Mouse (Mus musculus): ENCODE measurements around the gene Gchfr. TPM values are rescaled to one million over a fixed set of nuclear protein-coding genes. Genes with fewer than 3 reads are reported as not detected.
A peak's percentile ranks its signal among the peaks of the same experiment; 100 is the strongest.

Gchfr gene
- total and polyA plus RNA-seq, 3 experiments, result 8.0 to 28.8 (median 10.2) TPM

DNA sequence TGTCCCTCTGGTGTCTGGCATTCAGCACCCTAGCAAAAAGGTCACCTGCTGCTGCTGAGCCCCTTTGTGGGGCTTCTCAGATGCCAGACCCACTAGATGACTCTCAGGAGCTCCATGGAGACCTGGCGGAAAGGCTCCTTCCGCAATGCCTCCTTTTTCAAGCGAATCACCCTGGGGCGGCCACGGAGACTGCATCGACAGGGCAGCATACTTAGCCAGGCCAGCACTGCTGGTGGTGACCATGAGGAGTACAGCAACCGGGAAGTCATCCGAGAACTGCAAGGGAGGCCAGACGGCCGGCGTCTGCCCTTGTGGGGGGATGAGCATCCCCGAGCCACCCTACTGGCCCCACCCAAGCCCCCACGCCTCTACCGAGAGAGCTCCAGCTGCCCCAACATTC, 7.3 kb downstream of the Gchfr start:
- intact Hi-C loops (cut with DNase I), result no loop called here
- Histone ChIP-seq H3K27me3 (ENCODE audit: control insufficient read depth, insufficient read depth, low read length) (no peaks in the 10 kb centered on the region), H3K27ac (no peak overlapping the region), H3K79me2 (replicated peaks; ENCODE audit: control insufficient read depth, insufficient read depth, low read length) (no peaks in the 10 kb centered on the region), H3K4me1 (ENCODE audit: control insufficient read depth, insufficient read depth, low read length) (peaks cover 1% of the 10 kb centered on the region), H3K4me3 (no peak overlapping the region), H3K36me3 (ENCODE audit: control insufficient read depth, insufficient read depth, low read length) (no peaks in the 10 kb centered on the region), H3K9ac (ENCODE audit: low read depth, low read length) (no peak overlapping the region)
- no peak for TF ChIP-seq POLR2A (IDR thresholded peaks at IDR 0.05; ENCODE audit: insufficient read depth, low read depth, low read length)
- no peak for TF ChIP-seq EP300 (IDR thresholded peaks at IDR 0.05; ENCODE audit: insufficient read depth, low read depth, low read length)
- TF ChIP-seq CTCF (IDR thresholded peaks at IDR 0.05), result no peak
- 81% methylated on average over 14 of the region's 14 CpGs for WGBS
- no peak for DNase-seq

DNA sequence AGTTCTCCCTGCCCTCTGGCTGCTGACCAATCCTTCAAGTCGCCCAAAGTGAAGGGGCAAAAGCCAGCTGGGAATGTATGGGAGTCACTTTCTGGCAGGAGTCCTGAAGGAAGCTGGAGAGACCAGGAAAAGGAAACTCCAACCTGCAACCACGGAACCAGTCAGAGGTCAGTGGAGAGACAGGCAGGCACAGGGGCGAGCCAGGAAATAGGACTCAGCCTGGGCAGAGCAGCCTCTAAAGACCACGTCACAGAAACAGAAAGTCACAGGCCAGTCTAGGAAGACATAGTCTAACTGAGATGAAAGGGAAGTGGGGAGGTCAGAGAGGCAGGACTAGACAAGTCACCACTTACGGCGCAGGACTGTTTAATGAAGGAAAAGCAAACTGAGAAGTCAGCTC, 8.0 kb downstream of the Gchfr start:
- Histone ChIP-seq H3K4me1 (ENCODE audit: control insufficient read depth, insufficient read depth, low read length) (peaks cover 1% of the 10 kb centered on the region), H3K4me3 (no peak overlapping the region), H3K36me3 (ENCODE audit: control insufficient read depth, insufficient read depth, low read length) (no peaks in the 10 kb centered on the region), H3K27me3 (ENCODE audit: control insufficient read depth, insufficient read depth, low read length) (no peaks in the 10 kb centered on the region), H3K79me2 (replicated peaks; ENCODE audit: control insufficient read depth, insufficient read depth, low read length) (no peaks in the 10 kb centered on the region), H3K27ac (no peak overlapping the region), H3K9ac (ENCODE audit: low read depth, low read length) (no peak overlapping the region)
- WGBS, result 46% methylated on average over 6 of the region's 6 CpGs
- intact Hi-C loops (cut with DNase I), result no loop called here
- no peak for TF ChIP-seq CTCF (IDR thresholded peaks at IDR 0.05)
- no peak for TF ChIP-seq EP300 (IDR thresholded peaks at IDR 0.05; ENCODE audit: insufficient read depth, low read depth, low read length)
- no peak for TF ChIP-seq POLR2A (IDR thresholded peaks at IDR 0.05; ENCODE audit: insufficient read depth, low read depth, low read length)
- no peak for DNase-seq

DNA sequence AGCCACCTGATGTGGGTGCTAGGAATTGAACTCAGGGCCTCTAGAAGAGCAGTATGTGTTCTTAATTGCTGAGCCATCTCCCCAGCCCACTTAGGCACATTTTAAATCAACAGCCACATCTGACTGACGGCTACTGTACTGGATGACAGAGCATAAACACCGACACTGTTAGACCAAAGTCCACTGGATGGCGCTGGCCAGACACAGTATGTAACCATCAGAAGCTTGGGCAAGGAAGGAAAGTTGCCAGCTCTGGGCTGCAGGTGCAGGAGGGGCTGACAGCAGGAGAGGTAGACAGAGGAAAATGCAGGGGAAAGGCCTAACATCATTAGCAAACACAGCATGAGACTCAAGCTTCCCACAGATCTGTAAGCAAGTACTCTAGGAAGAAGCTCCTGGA, 9.2 kb downstream of the Gchfr start:
- no peak overlapping the region for H3K9ac ChIP-seq (ENCODE audit: low read depth, low read length)
- H3K79me2 ChIP-seq (replicated peaks; ENCODE audit: control insufficient read depth, insufficient read depth, low read length), result no peaks in the 10 kb centered on the region
- no peaks in the 10 kb centered on the region for H3K27me3 ChIP-seq (ENCODE audit: control insufficient read depth, insufficient read depth, low read length)
- WGBS, result 78% methylated on average over 3 of the region's 3 CpGs
- peaks cover 1% of the 10 kb centered on the region for H3K4me1 ChIP-seq (ENCODE audit: control insufficient read depth, insufficient read depth, low read length)
- intact Hi-C loops (cut with DNase I), result no loop called here
- no peak overlapping the region for H3K4me3 ChIP-seq
- DNase-seq, result no peak
- no peak overlapping the region for H3K27ac ChIP-seq
- no peaks in the 10 kb centered on the region for H3K36me3 ChIP-seq (ENCODE audit: control insufficient read depth, insufficient read depth, low read length)
- no peak for TF ChIP-seq POLR2A (IDR thresholded peaks at IDR 0.05; ENCODE audit: insufficient read depth, low read depth, low read length)

GRCm38 (mm10) chr2:119177384-119177939, 9.9 kb downstream of the Gchfr start:
- no peaks in the 10 kb centered on the region for H3K36me3 ChIP-seq (ENCODE audit: control insufficient read depth, insufficient read depth, low read length)
- TF ChIP-seq EP300 (IDR thresholded peaks at IDR 0.05; ENCODE audit: insufficient read depth, low read depth, low read length) (no peak), POLR2A (IDR thresholded peaks at IDR 0.05; ENCODE audit: insufficient read depth, low read depth, low read length) (no peak), CTCF (IDR thresholded peaks at IDR 0.05) (no peak)
- no peak overlapping the region for H3K4me3 ChIP-seq
- no peak overlapping the region for H3K27ac ChIP-seq
- WGBS, result 87% methylated on average over 5 of the region's 5 CpGs
- no peak overlapping the region for H3K9ac ChIP-seq (ENCODE audit: low read depth, low read length)
- no peak for DNase-seq
- peaks cover 1% of the 10 kb centered on the region for H3K4me1 ChIP-seq (ENCODE audit: control insufficient read depth, insufficient read depth, low read length)
- no peaks in the 10 kb centered on the region for H3K27me3 ChIP-seq (ENCODE audit: control insufficient read depth, insufficient read depth, low read length)
- no peaks in the 10 kb centered on the region for H3K79me2 ChIP-seq (replicated peaks; ENCODE audit: control insufficient read depth, insufficient read depth, low read length)
- intact Hi-C loops (cut with DNase I), result no loop called here

- intact Hi-C loops (cut with DNase I), result loop anchor here (10.0 kb wide), 1 partner anchor 418 kb away; the partner anchor contains the start of gene Ccdc9b
Observed at GRCm38 (mm10) chr2:119182914-119183313, 15.3 kb downstream of the Gchfr start.

DNA sequence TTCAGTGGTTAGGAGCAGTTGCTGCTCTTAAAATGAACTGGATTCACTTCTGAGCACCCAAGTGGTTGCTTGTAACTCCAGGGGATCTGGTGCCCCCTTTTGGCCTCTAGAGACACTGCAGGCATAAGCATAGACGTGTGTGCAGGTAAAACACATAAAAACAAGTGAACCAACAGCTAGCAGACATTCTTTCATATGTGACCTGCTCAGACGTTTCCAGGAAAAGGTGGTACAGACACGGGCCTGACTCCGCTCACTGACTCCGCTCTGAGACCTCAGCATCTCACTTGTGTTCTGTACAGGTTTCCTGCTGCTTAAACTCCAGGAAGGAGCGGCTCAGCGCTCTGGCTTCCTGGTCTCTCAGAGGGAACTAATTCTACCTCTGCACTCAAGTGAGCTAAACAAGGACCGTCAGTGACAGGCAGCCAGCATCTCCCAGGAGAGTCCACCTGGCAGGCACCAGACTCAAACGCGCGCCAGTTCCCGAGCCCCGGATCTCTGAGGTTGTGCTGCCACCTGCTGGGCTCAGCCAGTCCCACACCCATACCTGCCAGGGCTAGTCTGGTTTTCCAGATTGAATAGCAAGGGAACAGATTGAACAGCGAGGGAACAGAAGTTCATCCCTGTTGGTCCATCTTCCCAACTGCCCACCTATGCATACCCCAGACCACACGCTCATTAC, 21.6 kb downstream of the Gchfr start:
- H3K36me3 ChIP-seq (ENCODE audit: control insufficient read depth, insufficient read depth, low read length), result no peaks in the 10 kb centered on the region
- DNase-seq, result peak; percentile 85 to 92
- no peak overlapping the region for H3K27ac ChIP-seq
- peaks cover 1% of the 10 kb centered on the region; the same call in 1 of the 2 replicates for H3K4me1 ChIP-seq (ENCODE audit: control insufficient read depth, insufficient read depth, low read length)
- no peak for TF ChIP-seq POLR2A (IDR thresholded peaks at IDR 0.05; ENCODE audit: insufficient read depth, low read depth, low read length)
- peak; percentile 67; the same call in 1 of the 2 replicates for TF ChIP-seq EP300 (IDR thresholded peaks at IDR 0.05; ENCODE audit: insufficient read depth, low read depth, low read length)
- peak; percentile 66 for TF ChIP-seq CTCF (IDR thresholded peaks at IDR 0.05)
- no peaks in the 10 kb centered on the region for H3K79me2 ChIP-seq (replicated peaks; ENCODE audit: control insufficient read depth, insufficient read depth, low read length)
- H3K9ac ChIP-seq (ENCODE audit: low read depth, low read length), result no peak overlapping the region
- 3% methylated on average over 15 of the region's 15 CpGs for WGBS
- intact Hi-C loops (cut with DNase I), result loop anchor here (2.0 to 10.0 kb wide), 5 partner anchors 22 to 424 kb away; partner anchors contain the start of genes Ccdc9b, Gchfr and Rad51
- H3K27me3 ChIP-seq (ENCODE audit: control insufficient read depth, insufficient read depth, low read length), result no peaks in the 10 kb centered on the region
- peak overlapping the region; percentile 26; the same call in 1 of the 2 replicates for H3K4me3 ChIP-seq

More at GRCm38 (mm10) chr2:119182914-119183313, 15.3 kb downstream of the Gchfr start:
- Histone ChIP-seq H3K27me3 (ENCODE audit: control insufficient read depth, insufficient read depth, low read length) (no peaks in the 10 kb centered on the region), H3K27ac (no peak overlapping the region), H3K4me3 (no peak overlapping the region), H3K79me2 (replicated peaks; ENCODE audit: control insufficient read depth, insufficient read depth, low read length) (no peaks in the 10 kb centered on the region), H3K9ac (ENCODE audit: low read depth, low read length) (no peak overlapping the region), H3K4me1 (ENCODE audit: control insufficient read depth, insufficient read depth, low read length) (no peaks in the 10 kb centered on the region), H3K36me3 (ENCODE audit: control insufficient read depth, insufficient read depth, low read length) (no peaks in the 10 kb centered on the region)
- 93% methylated on average over 7 of the region's 7 CpGs for WGBS
- TF ChIP-seq CTCF (IDR thresholded peaks at IDR 0.05) (no peak), EP300 (IDR thresholded peaks at IDR 0.05; ENCODE audit: insufficient read depth, low read depth, low read length) (no peak), POLR2A (IDR thresholded peaks at IDR 0.05; ENCODE audit: insufficient read depth, low read depth, low read length) (no peak)
- no peak for DNase-seq
